Mouse (Mus musculus) E14TG2a.4 (cell line): ENCODE measurements around the gene Pnliprp2.

ENCODE experiments used
- CTCF ChIP-seq: conservative IDR thresholded peaks from 2 replicates; pipeline ENCODE4 v1.5.1; 2014; ENCODE audit warnings: low read length
- POU5F1 ChIP-seq: IDR thresholded peaks from 2 replicates; pipeline ENCODE4 v1.6.1; 2014; ENCODE audit warnings: low read length, borderline replicate concordance

GRCm38 (mm10) chr19:58751504-58751903 lies 8.0 kb upstream of the Pnliprp2 start:
- TF ChIP-seq CTCF (no peak), POU5F1 (no peak)
